Mouse (Mus musculus): ENCODE measurements around the gene Sp7.

Sp7 gene

GRCm38 (mm10) chr15:102388942-102389341, 22.0 kb upstream of the Sp7 start:
- no peak for DNase-seq (ENCODE audit: extremely low read depth, low read depth)

GRCm38 (mm10) chr15:102386640-102387039, 19.7 kb upstream of the Sp7 start:
- DNase-seq (ENCODE audit: extremely low read depth, low read depth): peak; percentile 68

- DNase-seq (ENCODE audit: extremely low read depth, low read depth): no peak
Observed at GRCm38 (mm10) chr15:102383671-102384070, 16.7 kb upstream of the Sp7 start.

DNA sequence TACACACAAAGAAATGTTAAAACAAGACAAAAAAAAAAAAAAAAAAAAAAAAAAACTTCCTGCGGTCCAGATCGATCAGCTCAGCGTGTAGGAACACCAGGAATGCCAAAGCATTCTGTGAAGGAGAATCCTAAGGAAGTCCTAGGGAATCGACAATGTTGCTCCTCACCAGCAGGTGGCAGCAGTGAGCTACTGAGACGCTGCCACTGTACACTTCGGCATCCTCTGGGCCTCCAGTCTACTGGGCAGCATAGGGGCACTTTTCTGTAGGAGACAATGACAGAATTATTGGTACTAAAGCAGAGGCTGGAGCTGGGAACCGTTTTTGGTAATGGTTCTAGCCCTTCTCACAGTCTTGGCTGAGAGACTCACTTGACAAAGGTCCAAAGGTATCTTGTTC, 14.6 kb upstream of the Sp7 start:
- no peak for DNase-seq (ENCODE audit: extremely low read depth, low read depth)

DNA sequence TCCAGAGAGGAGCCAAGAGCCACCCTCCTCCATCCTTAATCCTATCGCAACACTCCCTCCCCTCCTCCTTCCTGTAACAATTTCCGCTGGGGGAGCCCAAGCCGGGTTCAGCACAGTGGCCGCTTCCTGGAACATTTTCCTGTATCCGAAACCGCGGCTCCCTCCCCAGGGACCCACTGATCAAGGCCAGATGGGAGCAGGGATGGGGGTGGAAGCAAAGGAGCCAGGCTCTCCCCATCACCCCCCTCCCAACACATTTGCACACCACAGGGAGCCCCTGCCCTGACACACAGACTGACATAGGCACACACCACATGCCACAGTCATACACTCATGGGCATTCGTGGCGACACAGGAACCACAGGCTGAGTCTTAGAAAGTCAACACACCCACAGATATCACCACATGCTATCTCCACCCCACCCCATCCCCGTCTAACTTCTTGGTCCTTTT, 10.9 kb upstream of the Sp7 start:
- no peak for DNase-seq (ENCODE audit: extremely low read depth, low read depth)

GRCm38 (mm10) chr15:102377163-102377543, 10.2 kb upstream of the Sp7 start:
- DNase-seq (ENCODE audit: extremely low read depth, low read depth): no peak

DNA sequence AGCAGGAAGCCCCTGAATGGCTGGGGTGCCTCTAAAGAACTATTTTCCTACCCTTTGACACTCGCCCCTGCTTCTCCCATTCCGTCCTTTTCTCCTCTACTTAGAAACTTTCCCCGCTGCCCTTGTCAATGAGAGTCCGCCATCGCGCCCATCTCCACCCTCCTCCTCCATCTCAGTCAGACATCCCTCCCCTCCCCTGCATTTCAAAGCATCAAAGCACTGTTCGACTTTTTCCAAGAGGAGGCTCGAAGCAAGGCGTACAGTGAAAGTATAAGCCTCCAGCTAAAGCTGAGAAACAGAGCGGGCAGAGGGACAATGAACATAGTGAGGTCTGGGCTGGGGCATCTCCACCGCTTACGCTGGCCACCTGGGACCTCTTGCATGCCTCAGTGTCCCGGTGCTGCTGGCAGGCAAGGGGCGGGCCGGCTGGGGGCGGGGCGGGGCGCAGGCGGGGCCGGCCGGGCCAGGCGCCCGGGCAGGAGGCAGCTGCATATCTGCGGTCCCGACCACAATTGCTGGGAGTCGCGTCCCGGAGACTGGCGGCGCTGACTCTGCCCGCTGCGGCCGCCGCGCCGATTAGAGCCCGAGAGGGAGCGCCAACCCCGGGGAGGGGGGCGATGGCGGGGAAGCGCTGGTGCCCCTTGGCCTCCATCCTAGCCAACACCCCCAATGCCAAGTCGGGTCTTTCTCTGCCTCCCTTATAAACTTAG, 9.6 kb upstream of the Sp7 start:
- no peak for DNase-seq (ENCODE audit: extremely low read depth, low read depth)

DNA sequence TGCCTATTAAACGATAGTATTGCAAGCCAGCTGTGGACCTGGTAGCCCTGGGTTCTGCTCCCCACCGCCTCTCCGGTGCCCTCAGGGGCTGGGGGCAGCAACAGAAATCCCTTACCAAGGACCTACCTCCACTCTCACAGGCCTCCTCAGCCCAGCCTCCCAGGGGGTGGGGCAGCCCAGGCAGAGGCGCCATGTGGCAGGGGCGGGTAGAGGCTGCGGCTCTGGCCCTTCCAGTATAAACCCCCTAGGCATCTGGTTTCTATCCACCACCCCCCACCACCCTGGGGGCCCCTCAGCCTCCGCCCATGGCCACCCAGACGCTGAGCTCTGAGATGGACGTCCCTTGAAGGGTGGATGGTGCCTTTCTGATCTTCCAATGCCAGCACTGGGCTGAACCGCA, 3.7 kb upstream of the Sp7 start:
- no peak for DNase-seq (ENCODE audit: extremely low read depth, low read depth)

DNA sequence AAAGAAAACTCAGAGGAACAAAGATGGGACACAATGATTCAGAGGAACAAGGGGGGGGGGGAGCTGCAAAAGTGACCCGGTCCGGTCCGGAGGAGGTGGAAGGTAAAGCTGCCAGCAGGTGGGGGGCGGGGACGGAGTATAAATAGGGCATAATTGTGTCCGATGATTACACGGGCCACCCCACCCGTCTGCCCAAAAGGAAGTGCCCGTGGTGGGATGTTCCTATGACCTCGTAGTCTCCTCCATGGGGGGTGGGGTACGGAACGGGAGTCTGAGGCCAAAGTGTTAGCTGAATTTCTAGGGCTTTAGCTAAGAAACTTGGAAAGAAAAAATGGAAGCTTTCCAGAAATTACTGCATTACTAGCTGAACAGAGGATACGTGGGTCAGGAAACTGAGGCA, 3.0 kb upstream of the Sp7 start:
- DNase-seq (ENCODE audit: extremely low read depth, low read depth): no peak

DNA sequence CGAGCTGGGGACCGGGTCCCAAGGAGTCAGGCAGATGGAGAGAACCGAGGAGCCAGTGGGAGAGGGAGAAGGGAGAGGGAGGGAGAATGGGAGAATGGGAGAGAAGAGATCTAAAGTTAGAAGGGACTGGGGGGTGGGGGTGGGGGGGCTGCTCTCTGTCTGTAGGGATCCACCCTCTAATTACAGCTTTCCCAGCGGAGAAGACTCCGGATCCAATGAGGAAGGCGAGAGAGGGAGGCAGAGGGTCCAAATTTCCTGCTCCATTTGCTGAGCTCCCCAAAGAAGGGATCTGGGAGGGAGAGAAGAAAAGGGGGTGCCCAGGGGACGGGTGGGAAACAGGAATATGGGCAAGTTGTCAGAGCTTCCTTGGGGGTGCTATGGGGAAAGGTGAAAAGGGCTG, 744 bp downstream of the Sp7 start:
- DNase-seq (ENCODE audit: extremely low read depth, low read depth): no peak

DNA sequence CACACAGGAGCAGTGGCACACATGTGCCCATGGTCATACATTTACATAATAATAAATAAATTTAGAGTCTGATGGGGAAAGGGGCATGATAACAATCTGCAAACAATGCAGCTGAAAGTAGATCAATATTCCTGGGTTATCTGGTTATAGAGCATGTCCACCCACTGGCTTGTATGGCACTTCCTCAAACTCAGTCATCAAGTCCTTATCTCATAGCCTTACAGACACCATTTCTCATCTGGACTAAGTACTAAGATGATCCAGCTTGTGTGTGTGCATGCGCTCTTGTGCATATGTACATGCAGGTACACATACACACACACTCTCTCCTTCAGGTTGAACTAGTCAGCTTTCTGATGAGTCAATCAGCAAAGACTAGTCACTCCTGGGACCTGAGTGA, 2.3 kb downstream of the Sp7 start:
- no peak for DNase-seq (ENCODE audit: extremely low read depth, low read depth)

- no peak for DNase-seq (ENCODE audit: extremely low read depth, low read depth)
Observed at GRCm38 (mm10) chr15:102362648-102363047, 4.3 kb downstream of the Sp7 start.

DNA sequence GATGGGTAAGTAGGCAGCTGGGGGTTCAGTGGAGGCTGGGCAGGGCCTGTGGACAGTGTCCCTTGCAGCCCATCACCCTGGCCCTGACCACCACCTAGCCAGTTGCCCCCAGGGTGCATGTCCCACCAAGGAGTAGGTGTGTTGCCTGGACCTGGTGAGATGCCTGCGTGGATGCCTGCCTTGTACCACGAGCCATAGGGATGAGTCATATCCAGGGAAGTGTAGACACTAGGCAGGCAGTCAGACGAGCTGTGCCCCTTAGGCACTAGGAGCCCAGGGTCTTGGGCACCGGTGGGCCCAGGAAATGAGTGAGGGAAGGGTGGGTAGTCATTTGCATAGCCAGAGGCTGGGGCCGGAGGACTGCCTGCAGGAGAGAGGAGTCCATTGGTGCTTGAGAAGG, 8.1 kb downstream of the Sp7 start:
- DNase-seq (ENCODE audit: extremely low read depth, low read depth): no peak

DNA sequence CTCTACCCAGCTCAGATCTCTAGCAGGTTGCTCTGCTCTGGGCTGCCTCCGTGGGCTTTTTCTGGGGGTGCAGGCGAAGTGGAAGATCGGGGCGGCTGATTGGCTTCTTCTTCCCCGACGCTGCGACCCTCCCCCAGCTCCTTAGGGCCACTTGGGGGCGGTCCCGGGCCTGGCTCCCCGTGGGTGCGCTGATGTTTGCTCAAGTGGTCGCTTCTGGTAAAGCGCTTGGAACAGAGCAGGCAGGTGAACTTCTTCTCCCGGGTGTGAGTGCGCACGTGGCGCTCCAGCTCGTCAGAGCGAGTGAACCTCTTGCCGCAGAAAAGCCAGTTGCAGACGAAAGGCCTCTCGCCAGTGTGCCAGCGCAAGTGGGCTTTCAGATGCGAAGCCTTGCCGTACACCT, 8.9 kb downstream of the Sp7 start:
- DNase-seq (ENCODE audit: extremely low read depth, low read depth): no peak

GRCm38 (mm10) chr15:102356501-102357325, 10.3 kb downstream of the Sp7 start:
- DNase-seq (ENCODE audit: extremely low read depth, low read depth): no peak

- no peak for DNase-seq (ENCODE audit: extremely low read depth, low read depth)
Observed at GRCm38 (mm10) chr15:102355871-102356441, 11.0 kb downstream of the Sp7 start.

- DNase-seq (ENCODE audit: extremely low read depth, low read depth): no peak
Observed at GRCm38 (mm10) chr15:102355134-102355870, 11.7 kb downstream of the Sp7 start.

DNA sequence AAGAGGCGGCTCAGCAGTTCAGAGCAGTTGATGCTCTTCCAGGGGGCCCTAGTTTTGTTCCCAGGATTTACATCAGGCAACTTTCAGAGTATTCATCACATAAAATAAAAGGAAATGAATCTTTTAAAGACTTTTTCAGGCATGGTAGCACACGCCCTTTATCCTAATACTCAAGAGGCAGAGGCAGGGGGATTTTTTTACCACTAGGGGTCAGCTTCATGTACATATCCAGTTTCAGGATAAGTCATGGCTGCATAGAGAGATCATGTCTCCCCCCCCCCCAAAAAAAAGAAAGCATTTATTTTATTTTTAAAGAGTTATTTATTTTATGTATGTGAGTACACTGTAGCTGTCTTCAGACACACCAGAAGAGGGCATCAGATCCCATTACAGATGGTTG, 13.0 kb downstream of the Sp7 start:
- no peak for DNase-seq (ENCODE audit: extremely low read depth, low read depth)

DNA sequence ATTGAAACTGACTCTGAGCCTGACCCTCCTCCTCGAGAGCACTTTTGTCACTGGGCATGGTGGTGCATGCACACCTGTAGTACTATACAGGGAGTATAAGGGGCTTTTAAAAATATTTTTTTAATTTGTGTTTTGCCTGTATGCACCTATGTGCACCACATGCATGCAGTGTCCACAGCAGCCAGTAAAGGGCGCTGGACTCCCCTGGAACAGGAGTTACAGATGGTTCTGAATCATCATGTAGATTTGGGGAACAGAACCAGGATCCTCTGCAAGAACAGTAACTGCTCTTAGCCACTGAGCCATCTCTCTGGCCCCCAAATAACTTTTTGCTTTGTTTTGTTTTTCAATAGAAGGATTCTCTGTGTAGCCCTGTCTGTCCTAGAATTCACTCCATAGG, 14.8 kb downstream of the Sp7 start:
- no peak for DNase-seq (ENCODE audit: extremely low read depth, low read depth)

- no peak for DNase-seq (ENCODE audit: extremely low read depth, low read depth)
Observed at GRCm38 (mm10) chr15:102350942-102351291, 16.1 kb downstream of the Sp7 start.

DNA sequence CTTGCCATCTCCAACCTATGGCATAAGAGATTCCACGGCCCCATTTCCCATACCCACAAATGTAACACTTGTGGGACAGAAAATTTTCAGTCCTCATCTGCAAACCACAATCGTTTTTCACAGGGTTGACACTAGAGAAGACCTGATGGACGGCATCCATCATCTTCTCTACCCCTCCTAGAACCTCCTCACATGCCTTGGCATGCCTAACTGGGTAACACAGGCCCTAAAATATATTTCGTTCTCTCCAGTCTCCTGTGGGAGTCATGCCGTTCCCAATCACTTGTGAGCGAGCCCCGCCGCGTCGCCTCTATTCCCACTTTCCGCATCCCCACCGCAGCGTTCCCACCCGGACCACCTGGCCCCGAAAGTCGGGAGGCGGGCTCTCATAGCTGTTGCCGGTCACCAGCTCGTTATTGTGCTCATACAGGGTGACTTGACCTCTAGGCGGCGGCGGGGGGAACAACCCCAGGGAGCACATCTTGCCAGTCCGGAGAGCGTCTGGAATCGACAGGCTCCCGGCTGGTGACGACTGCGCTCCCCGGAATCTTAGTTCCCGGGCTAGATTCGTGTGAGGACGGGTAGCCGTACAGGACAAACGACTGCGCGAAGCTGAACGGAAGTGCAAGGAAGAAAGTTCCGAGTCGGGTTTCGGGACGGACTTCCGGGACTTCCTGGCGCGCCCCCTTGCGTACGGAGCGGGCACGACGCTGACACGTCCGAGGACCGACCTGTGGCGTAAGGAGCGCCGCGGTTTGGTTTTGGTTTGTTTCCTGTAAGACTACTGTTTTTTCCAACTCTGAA, 16.6 kb downstream of the Sp7 start, which contains the start of gene Aaas:
Gene Aaas, minus strand, starts transcription at position 634 of the 804 bp plus-strand sequence.
- peak; percentile 97 for DNase-seq (ENCODE audit: extremely low read depth, low read depth)
